Mouse (Mus musculus): ENCODE measurements at regions not wholly inside any gene's neighbourhood (a gene's known extent, or its start where the extent isn't known, plus 50 kb on each side); places are given as distances from the start of the nearest gene placed in this dataset.
"Not testable (repeated sequence)": the region's sequence is repeated elsewhere in the genome, so short reads cannot be mapped to it uniquely, and the experiment has no call there.

DNA sequence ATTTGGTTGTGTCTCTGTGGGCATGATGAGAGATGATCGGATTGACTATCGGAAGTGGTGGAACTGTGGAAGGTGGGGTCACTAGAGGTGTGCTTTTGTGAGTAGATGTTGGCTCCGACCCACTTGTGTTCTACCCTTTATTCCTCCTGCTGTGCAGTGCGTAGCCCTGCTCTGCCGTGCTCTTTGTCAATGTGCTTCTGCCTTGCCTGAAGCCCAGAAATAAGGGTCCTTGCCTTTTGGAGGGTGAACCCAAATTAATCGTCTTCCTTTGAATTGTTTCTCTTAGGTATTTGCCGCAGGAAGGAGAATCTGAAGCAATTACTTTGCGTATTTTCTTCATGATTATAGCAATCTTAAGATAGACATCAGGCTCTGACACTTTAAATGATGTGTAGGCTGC, 421.6 kb upstream of the Zfp507 start:
- Histone ChIP-seq H3K9ac (no peak overlapping the region), H3K9me3 (peaks cover 3% of the 10 kb centered on the region), H3K27ac (replicated peaks) (no peak overlapping the region), H3K4me1 (no peaks in the 10 kb centered on the region), H3K4me3 (no peak overlapping the region), H3K27me3 (replicated peaks) (no peaks in the 10 kb centered on the region), H3K4me2 (no peak overlapping the region), H3K36me3 (no peaks in the 10 kb centered on the region)
- 80% methylated on average over 8 of the region's 8 CpGs for WGBS
- no peak for ATAC-seq (ENCODE audit: extremely low read depth, insufficient number of reproducible peaks, low FRiP score, low TSS enrichment)

DNA sequence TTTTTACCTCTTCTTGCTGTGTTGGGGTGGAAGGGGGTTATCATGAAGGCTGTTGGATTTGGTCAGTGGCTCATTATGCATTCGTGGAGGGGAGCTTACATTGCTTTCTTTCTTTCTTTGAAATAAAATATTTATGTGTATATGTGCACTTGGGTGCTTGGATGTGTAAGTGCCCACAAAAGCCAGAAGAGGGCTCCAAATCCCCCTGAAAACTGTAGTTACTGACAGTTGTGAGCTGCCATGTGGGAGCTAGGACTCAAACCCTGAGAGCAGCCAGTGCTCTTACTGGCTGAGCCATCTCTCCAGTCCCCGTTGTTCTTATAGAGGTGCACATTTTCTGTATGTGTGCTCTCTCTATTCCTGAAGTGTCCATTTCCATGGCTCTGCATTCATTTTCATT, 415.6 kb upstream of the Zfp507 start:
- Histone ChIP-seq H3K9me3 (no peaks in the 10 kb centered on the region), H3K27me3 (replicated peaks) (no peaks in the 10 kb centered on the region), H3K36me3 (no peaks in the 10 kb centered on the region), H3K4me1 (no peaks in the 10 kb centered on the region), H3K4me2 (no peak overlapping the region), H3K9ac (no peak overlapping the region), H3K27ac (replicated peaks) (no peak overlapping the region), H3K4me3 (no peak overlapping the region)
- 66% methylated on average over 2 of the region's 2 CpGs for WGBS
- no peak for ATAC-seq (ENCODE audit: extremely low read depth, insufficient number of reproducible peaks, low FRiP score, low TSS enrichment)

DNA sequence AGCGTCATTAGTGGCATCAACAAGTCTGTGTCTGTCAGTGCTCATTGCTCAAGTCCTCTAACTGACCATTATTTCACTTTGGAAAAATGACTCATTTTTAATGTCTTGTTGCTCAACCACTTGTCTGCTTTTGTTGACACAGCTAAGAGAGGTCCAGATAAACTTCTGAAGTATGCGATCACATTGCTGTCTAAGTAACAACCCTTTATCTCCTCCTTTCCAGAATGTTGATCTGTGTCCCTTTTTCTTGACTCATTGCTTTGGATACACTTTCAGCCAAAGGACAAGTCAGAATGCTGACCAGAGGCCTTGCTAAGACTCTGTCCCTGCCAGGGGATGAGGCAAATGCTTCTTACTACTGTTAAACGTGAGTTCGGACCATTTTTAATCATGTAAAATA, 407.2 kb upstream of the Zfp507 start:
- Histone ChIP-seq H3K27me3 (replicated peaks) (no peaks in the 10 kb centered on the region), H3K9ac (no peak overlapping the region), H3K36me3 (no peaks in the 10 kb centered on the region), H3K9me3 (no peaks in the 10 kb centered on the region), H3K27ac (replicated peaks) (no peak overlapping the region), H3K4me2 (no peak overlapping the region), H3K4me3 (no peak overlapping the region), H3K4me1 (no peaks in the 10 kb centered on the region)
- no peak for ATAC-seq (ENCODE audit: extremely low read depth, insufficient number of reproducible peaks, low FRiP score, low TSS enrichment)
- WGBS = 74% methylated on average over 4 of the region's 4 CpGs

DNA sequence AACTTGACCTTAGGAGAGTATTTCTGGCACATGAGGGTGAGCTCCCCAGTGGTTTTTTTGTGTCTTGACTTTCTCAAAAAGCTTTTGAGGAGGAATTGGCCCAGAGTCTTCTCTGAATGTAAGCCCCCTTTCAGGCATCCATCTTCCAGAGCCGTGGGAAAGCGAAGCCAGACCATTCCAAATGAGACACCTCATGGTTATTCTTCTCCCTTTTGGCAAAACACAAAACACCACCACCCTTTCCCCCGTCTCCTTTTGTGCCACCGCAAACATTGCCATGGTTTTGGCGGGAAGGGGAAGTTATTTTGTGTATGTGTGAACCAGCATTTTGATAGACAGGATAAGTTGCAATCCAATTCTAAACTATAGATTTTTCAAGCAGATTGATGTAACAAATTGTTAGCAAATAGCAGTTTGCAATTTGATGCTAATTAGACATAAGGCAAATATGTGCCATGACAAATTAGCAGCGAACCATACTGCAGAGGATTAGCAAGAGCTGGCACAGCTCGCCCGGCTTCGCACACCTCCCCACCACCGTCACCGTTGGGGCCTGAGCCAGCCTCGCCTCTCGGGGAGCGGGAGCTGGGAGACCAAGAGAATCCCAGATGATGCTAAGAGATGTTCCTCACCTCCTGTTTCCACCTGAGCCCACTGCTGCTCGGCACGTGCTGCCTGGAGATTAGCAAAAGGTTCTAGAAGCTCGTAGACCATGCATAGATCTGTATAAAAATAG, 404.9 kb upstream of the Zfp507 start:
- Histone ChIP-seq H3K9ac (no peak overlapping the region), H3K4me1 (no peaks in the 10 kb centered on the region), H3K4me2 (no peak overlapping the region), H3K9me3 (no peaks in the 10 kb centered on the region), H3K36me3 (no peaks in the 10 kb centered on the region), H3K27me3 (replicated peaks) (no peaks in the 10 kb centered on the region), H3K27ac (replicated peaks) (no peak overlapping the region), H3K4me3 (no peak overlapping the region)
- no peak for ATAC-seq (ENCODE audit: extremely low read depth, insufficient number of reproducible peaks, low FRiP score, low TSS enrichment)
- WGBS = 85% methylated on average over 17 of the region's 17 CpGs

DNA sequence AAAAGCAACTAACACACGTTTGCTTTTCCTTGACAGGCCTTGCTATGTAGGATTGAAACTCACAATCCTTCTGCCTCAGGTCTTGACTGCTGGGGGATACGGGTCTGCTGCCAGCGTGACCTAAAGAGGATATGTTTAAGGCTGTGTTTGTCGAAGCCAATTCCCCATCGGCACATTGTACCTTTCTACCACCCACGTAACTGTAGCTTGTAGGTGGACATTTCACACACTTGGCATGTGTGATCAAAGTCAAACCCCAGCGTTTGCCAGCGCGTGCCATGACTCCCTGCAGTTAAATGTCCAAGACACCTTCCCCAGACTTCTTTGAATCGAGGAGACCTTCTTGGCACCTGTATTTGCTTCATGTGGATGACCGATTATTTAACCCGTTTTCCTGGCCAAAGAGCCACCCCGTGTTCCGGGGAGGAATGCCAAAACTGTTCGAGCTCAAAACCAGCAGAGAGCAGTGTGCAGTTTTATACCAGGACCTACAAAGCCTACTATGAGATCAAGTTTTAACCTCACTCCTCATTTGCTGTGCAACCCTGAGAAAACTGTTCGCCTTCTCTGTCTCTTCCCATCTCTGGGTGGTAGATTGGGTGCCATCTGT, 395.4 kb upstream of the Zfp507 start:
- Histone ChIP-seq H3K9me3 (no peaks in the 10 kb centered on the region), H3K4me1 (no peaks in the 10 kb centered on the region), H3K27me3 (replicated peaks) (no peaks in the 10 kb centered on the region), H3K27ac (replicated peaks) (no peak overlapping the region), H3K9ac (no peak overlapping the region), H3K4me3 (no peak overlapping the region), H3K36me3 (no peaks in the 10 kb centered on the region), H3K4me2 (no peak overlapping the region)
- no peak for ATAC-seq (ENCODE audit: extremely low read depth, insufficient number of reproducible peaks, low FRiP score, low TSS enrichment)
- 79% methylated on average over 16 of the region's 16 CpGs for WGBS

DNA sequence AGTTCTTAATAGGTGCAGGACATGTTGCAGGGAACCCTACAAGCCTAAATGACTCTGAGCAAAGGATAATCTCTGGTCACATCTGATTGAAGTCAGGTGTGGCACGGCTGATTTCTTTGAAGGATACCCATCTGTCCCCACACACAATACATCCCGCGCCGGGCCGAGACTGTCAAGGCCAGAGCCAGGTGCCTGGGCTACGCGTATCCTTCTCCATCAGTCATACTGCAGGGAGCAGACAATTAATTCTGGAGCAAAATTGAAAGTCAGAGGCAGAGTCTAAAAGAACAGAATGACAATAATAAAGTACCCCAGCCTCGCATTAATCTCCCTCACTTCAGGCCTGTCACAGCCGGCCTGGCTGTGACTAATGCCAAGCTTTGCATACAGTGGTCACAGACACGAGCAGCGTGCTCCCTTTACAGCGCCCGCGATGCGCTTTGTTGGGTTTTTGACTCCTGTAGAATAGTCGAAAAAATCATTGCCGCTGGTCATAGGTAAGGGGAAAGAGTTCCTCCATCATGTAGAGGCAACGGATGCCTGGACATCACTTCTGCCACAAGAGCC, 393.4 kb upstream of the Zfp507 start:
- WGBS = 81% methylated on average over 18 of the region's 18 CpGs
- H3K9me3 ChIP-seq = no peaks in the 10 kb centered on the region
- H3K9ac ChIP-seq = no peak overlapping the region

DNA sequence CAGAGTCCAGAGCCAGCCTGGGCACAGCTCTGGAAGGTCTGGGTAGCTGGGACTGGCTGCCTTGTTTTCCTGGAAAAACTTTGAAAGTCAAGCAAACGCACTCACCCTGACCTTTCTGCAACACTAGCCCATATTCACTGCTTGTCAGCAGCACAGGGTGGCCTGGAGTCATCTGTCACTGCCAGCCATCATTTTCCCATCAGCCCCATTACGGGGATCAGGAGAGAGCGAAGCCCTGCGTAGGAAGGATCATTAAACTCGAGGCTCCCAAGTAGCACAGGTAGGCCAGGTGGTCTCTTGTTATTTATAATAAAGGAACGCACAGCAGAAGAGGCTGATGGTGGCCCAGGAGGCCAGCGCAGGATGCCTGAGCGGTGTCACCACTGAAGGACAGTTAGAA, 389.8 kb upstream of the Zfp507 start:
- Histone ChIP-seq H3K27ac (replicated peaks) (no peak overlapping the region), H3K4me1 (no peaks in the 10 kb centered on the region), H3K36me3 (no peaks in the 10 kb centered on the region), H3K9ac (no peak overlapping the region), H3K9me3 (no peaks in the 10 kb centered on the region), H3K27me3 (replicated peaks) (no peaks in the 10 kb centered on the region), H3K4me3 (no peak overlapping the region), H3K4me2 (no peak overlapping the region)
- WGBS = 66% methylated on average over 8 of the region's 8 CpGs
- no peak for ATAC-seq (ENCODE audit: extremely low read depth, insufficient number of reproducible peaks, low FRiP score, low TSS enrichment)

More for the DNA sequence above, 393.4 kb upstream of the Zfp507 start:
- Histone ChIP-seq H3K4me2 (no peak overlapping the region), H3K4me1 (no peaks in the 10 kb centered on the region), H3K27ac (replicated peaks) (no peak overlapping the region), H3K4me3 (no peak overlapping the region), H3K36me3 (no peaks in the 10 kb centered on the region), H3K27me3 (replicated peaks) (no peaks in the 10 kb centered on the region)
- ATAC-seq (ENCODE audit: extremely low read depth, insufficient number of reproducible peaks, low FRiP score, low TSS enrichment) = no peak

DNA sequence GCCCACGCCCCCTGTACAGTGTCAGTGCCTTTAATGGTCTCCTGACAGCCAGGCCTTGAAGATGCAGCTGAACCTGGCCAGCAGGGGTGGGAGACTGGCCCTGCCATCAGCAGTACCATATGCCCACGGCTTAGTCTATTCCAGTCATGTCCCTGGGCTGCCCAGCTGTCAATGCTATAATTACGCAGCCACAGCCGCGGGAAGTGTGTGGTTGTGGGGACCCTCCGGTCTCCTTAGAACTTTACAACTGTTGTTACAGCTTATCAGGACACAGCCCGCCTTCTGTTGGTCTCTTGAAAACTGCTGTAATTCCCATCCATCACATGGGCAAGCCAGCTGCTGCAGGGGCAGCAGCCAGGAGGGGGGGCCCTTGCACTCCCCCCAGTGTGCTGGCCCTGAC, 375.1 kb upstream of the Zfp507 start:
- no peak overlapping the region for H3K4me2 ChIP-seq
- 46% methylated on average over 7 of the region's 7 CpGs for WGBS
- ATAC-seq (ENCODE audit: extremely low read depth, insufficient number of reproducible peaks, low FRiP score, low TSS enrichment) = no peak
- no peaks in the 10 kb centered on the region for H3K27me3 ChIP-seq (replicated peaks)
- H3K9me3 ChIP-seq = no peaks in the 10 kb centered on the region
- H3K27ac ChIP-seq (replicated peaks) = no peak overlapping the region
- no peaks in the 10 kb centered on the region for H3K36me3 ChIP-seq
- H3K9ac ChIP-seq = no peak overlapping the region
- H3K4me1 ChIP-seq = no peaks in the 10 kb centered on the region
- no peak overlapping the region for H3K4me3 ChIP-seq

DNA sequence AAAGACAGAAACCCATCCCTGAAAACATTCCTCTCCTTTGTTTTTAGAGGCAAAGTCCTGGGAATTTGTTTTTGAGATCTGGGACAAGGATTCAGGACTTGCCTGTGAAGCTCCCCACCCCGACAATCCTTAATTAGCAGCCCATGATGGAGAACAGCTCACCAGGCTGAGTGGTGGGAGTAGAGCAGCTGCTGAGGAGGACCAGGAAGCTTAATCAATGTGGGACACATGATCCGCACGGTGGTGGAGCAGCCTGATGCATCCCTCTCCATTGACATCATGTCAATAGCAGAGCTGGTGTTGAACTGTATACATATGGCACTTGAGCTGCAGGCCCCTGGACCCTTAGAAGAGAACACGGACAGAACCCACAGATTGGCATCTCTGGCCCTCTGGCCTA, 372.5 kb upstream of the Zfp507 start:
- Histone ChIP-seq H3K36me3 (no peaks in the 10 kb centered on the region), H3K4me3 (no peak overlapping the region), H3K27ac (replicated peaks) (no peak overlapping the region), H3K27me3 (replicated peaks) (no peaks in the 10 kb centered on the region), H3K9ac (no peak overlapping the region), H3K4me2 (no peak overlapping the region), H3K9me3 (peaks cover 2% of the 10 kb centered on the region; the same call in 1 of the 2 replicates), H3K4me1 (no peaks in the 10 kb centered on the region)
- no peak for ATAC-seq (ENCODE audit: extremely low read depth, insufficient number of reproducible peaks, low FRiP score, low TSS enrichment)
- 74% methylated on average over 4 of the region's 4 CpGs for whole genome bisulfite sequencing

DNA sequence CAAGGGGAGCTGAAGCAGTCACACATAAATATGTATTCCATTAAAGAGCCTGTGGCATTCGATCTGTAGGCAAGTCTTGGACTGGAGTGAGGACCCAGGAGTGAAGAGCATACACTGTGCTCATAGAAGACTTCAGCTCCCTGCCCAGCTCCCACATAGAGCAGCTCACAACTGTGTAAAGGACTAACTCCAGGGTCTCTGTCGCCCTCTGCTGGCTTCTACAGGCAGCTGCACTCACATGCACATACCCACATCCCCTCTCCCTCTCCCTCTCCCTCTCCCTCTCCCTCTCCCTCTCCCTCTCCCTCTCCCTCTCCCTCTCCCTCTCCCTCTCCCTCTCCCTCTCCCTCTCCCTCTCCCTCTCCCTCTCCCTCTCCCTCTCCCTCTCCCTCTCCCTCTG, 369.7 kb upstream of the Zfp507 start:
- H3K36me3 ChIP-seq; H3K4me2 ChIP-seq; H3K4me1 ChIP-seq; ATAC-seq (ENCODE audit: extremely low read depth, insufficient number of reproducible peaks, low FRiP score, low TSS enrichment); H3K9me3 ChIP-seq; H3K4me3 ChIP-seq; H3K9ac ChIP-seq; H3K27ac ChIP-seq (replicated peaks); H3K27me3 ChIP-seq (replicated peaks): not testable (repeated sequence)
- 54% methylated on average over 2 of the region's 2 CpGs for WGBS

DNA sequence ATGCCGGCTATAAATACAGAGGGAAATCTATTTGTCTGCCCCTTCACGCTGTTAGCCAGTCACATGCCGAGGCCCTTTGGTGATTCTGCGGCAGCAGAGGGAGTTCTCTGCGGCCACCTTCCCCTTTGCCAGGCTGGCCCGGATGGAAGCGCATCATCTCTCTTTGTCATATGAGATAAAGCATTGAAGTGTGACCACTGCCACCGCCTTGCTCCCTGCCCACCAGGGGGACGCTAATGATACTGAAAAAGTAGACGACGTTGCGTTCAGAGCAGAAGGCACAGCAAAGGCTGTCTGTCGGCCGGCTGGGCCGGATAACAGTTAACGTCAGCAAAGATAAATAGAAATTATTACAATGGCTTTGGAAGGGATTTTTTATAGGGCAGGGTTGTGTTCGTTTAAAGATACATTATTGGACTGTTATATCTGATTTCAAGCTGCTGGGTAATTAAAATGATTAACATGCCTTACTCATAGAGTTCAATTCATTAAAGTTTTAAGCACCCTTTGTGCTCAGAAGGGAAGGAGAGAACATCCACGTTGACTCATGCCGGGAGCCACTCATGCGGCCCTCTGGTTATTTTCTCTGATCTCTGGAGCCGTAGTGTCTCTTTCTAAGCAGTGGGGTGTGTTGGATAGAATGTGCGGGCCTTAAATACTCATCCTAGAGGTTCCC, 354.6 kb upstream of the Zfp507 start:
- WGBS = 71% methylated on average over 22 of the region's 22 CpGs
- Histone ChIP-seq H3K4me3 (no peak overlapping the region), H3K27ac (replicated peaks) (no peak overlapping the region), H3K4me1 (no peaks in the 10 kb centered on the region), H3K9ac (no peak overlapping the region), H3K27me3 (replicated peaks) (no peaks in the 10 kb centered on the region), H3K9me3 (no peaks in the 10 kb centered on the region), H3K36me3 (no peaks in the 10 kb centered on the region), H3K4me2 (no peak overlapping the region)
- ATAC-seq (ENCODE audit: extremely low read depth, insufficient number of reproducible peaks, low FRiP score, low TSS enrichment) = no peak

Measured in heart, embryonic 13.5 days (tissue).